Mouse (Mus musculus) liver, embryonic 11.5 days (tissue): ENCODE data around the gene Zfp618. TPM values are rescaled to one million over a fixed set of nuclear protein-coding genes. Genes with fewer than 3 reads are reported as not detected.
A peak's percentile ranks its signal among the peaks of the same experiment; 100 is the strongest.

Source experiments
- ATAC-seq: fragments of 200-750 bp; cut with Nextera tagmentation; replicated peaks from 2 replicates; pipeline ENCODE4 v1.8.0; 2017; ENCODE audit warnings: moderate number of reproducible peaks, mild to moderate bottlenecking, moderate TSS enrichment, moderate library complexity; ENCODE audit not compliant: low FRiP score
- DNase-seq: peaks from one replicate; pipeline ENCODE4 v3.0.0-alpha.2; 2017; ENCODE audit warnings: low spot score
- H3K27ac ChIP-seq: fragments of 300-500 bp; sonication (generic); 2 replicates; pipeline ENCODE4 v1.5.1; 2014; ENCODE audit warnings: mild to moderate bottlenecking, low read depth, low read length, control low read depth
- H3K27me3 ChIP-seq: fragments of 300-500 bp; sonication (generic); replicated peaks from 2 replicates; pipeline ENCODE4 v1.6.1; 2014; ENCODE audit warnings: low read length, mixed read lengths; ENCODE audit not compliant: control insufficient read depth, insufficient read depth
- H3K36me3 ChIP-seq: fragments of 300-500 bp; sonication (generic); 2 replicates; pipeline ENCODE4 v1.6.1; 2014; ENCODE audit warnings: mild to moderate bottlenecking, low read length, moderate library complexity, mixed read lengths; ENCODE audit not compliant: control insufficient read depth, insufficient read depth
- H3K4me1 ChIP-seq: fragments of 300-500 bp; sonication (generic); replicated peaks from 2 replicates; pipeline ENCODE4 v1.6.1; 2014; ENCODE audit warnings: low read length, mixed read lengths; ENCODE audit not compliant: control insufficient read depth, insufficient read depth
- H3K4me2 ChIP-seq: fragments of 300-500 bp; sonication (generic); 2 replicates; pipeline ENCODE4 v1.6.1; 2014; ENCODE audit warnings: mild to moderate bottlenecking, control low read depth, moderate library complexity
- H3K4me3 ChIP-seq: fragments of 300-500 bp; sonication (generic); 2 replicates; pipeline ENCODE4 v1.5.1; 2014; ENCODE audit warnings: low read depth, low read length, control low read depth
- H3K9ac ChIP-seq: fragments of 300-500 bp; sonication (generic); 2 replicates; pipeline ENCODE4 v1.6.1; 2014; ENCODE audit warnings: low read depth, low read length, control low read depth
- H3K9me3 ChIP-seq: fragments of 300-500 bp; sonication (generic); 2 replicates; pipeline ENCODE4 v1.6.1; 2016; ENCODE audit warnings: low read length, inconsistent platforms, mixed read lengths; ENCODE audit not compliant: control insufficient read depth
- WGBS: fragments of 180-500 bp; shearing (Covaris S2); extraction: QIAGEN DNeasy Blood & Tissue Kit; methylation state at CpG from one replicate; pipeline ENCODE4 v1.1.7; 2014; 5-methylcytosine and 5-hydroxymethylcytosine counted together
- polyA plus RNA-seq: library from polyadenylated mRNA; unstranded; fragments of >200 nt; fragmentation: Nextera tagmentation; extraction: Ambion mirVana; gene quantifications from 2 replicates; pipeline ENCODE4 v1.2.1, GENCODE M21; 2014

The Zfp618 gene
- polyA plus RNA-seq, 1 experiment from 2014 or later = 12.9 TPM

GRCm38 (mm10) chr4:63156726-63157634, 191.6 kb downstream of the Zfp618 start:
- DNase-seq (no peak), ATAC-seq (peak; percentile 74)
- Histone ChIP-seq H3K4me2 (no peak overlapping the region), H3K9ac (no peak overlapping the region), H3K27ac (peak overlapping the region; percentile 62), H3K4me3 (no peak overlapping the region), H3K27me3 (no peaks in the 10 kb centered on the region), H3K36me3 (no peaks in the 10 kb centered on the region), H3K9me3 (no peaks in the 10 kb centered on the region), H3K4me1 (0 out of 2 replicates have a peak, but pooled peaks cover 2% of the 10 kb centered on the region)
- WGBS = 49% methylated on average over 8 of the region's 8 CpGs

GRCm38 (mm10) chr4:63158192-63158591, 192.8 kb downstream of the Zfp618 start:
- ATAC-seq = no peak
- no peak overlapping the region for H3K27ac ChIP-seq
- 83% methylated on average over 7 of the region's 7 CpGs for WGBS
- H3K36me3 ChIP-seq = no peaks in the 10 kb centered on the region
- 0 out of 2 replicates have a peak, but pooled peaks cover 2% of the 10 kb centered on the region for H3K4me1 ChIP-seq
- no peak overlapping the region for H3K4me3 ChIP-seq
- no peaks in the 10 kb centered on the region for H3K27me3 ChIP-seq
- H3K9ac ChIP-seq = no peak overlapping the region
- no peak overlapping the region for H3K4me2 ChIP-seq
- DNase-seq = no peak
- H3K9me3 ChIP-seq = no peaks in the 10 kb centered on the region

GRCm38 (mm10) chr4:63158961-63159592, 193.7 kb downstream of the Zfp618 start:
- H3K27me3 ChIP-seq = no peaks in the 10 kb centered on the region
- peak; percentile 44 for ATAC-seq
- H3K36me3 ChIP-seq = no peaks in the 10 kb centered on the region
- H3K4me3 ChIP-seq = no peak overlapping the region
- WGBS = 17% methylated on average over 5 of the region's 5 CpGs
- DNase-seq = peak; percentile 71
- H3K9ac ChIP-seq = no peak overlapping the region
- no peaks in the 10 kb centered on the region for H3K9me3 ChIP-seq
- no peak overlapping the region for H3K27ac ChIP-seq
- no peak overlapping the region for H3K4me2 ChIP-seq
- H3K4me1 ChIP-seq = 0 out of 2 replicates have a peak, but pooled peaks cover 2% of the 10 kb centered on the region

- no peak overlapping the region for H3K4me2 ChIP-seq
- no peak overlapping the region for H3K27ac ChIP-seq
- H3K9ac ChIP-seq = no peak overlapping the region
- 73% methylated on average over 4 of the region's 4 CpGs for WGBS
- no peak overlapping the region for H3K4me3 ChIP-seq
- ATAC-seq (no peak), DNase-seq (no peak)
- H3K4me1 ChIP-seq = no peaks in the 10 kb centered on the region
- 0 out of 2 replicates have a peak, but pooled peaks cover 3% of the 10 kb centered on the region for H3K27me3 ChIP-seq
- H3K9me3 ChIP-seq = no peaks in the 10 kb centered on the region
- H3K36me3 ChIP-seq = no peaks in the 10 kb centered on the region
These were observed 200.3 kb downstream of the Zfp618 start for GRCm38 (mm10) chr4:63165636-63166035.

- 75% methylated on average over 5 of the region's 5 CpGs for WGBS
- ATAC-seq = no peak
- no peak overlapping the region for H3K27ac ChIP-seq
These were observed 200.9 kb downstream of the Zfp618 start for GRCm38 (mm10) chr4:63166323-63166722.

GRCm38 (mm10) chr4:63170061-63170460, 204.7 kb downstream of the Zfp618 start:
- 84% methylated on average over 4 of the region's 4 CpGs for WGBS
- no peak overlapping the region for H3K4me2 ChIP-seq
- H3K36me3 ChIP-seq = no peaks in the 10 kb centered on the region
- no peak overlapping the region for H3K9ac ChIP-seq
- peaks cover 8% of the 10 kb centered on the region; the same call in 1 of the 2 replicates for H3K27me3 ChIP-seq
- H3K4me3 ChIP-seq = no peak overlapping the region
- DNase-seq (no peak), ATAC-seq (no peak)
- H3K27ac ChIP-seq = no peak overlapping the region
- no peaks in the 10 kb centered on the region for H3K4me1 ChIP-seq
- H3K9me3 ChIP-seq = no peaks in the 10 kb centered on the region

More at GRCm38 (mm10) chr4:63166323-63166722, 200.9 kb downstream of the Zfp618 start:
- H3K27me3 ChIP-seq = peaks cover 7% of the 10 kb centered on the region; the same call in 1 of the 2 replicates
- H3K9me3 ChIP-seq = no peaks in the 10 kb centered on the region
- H3K4me2 ChIP-seq = no peak overlapping the region
- no peak overlapping the region for H3K4me3 ChIP-seq
- no peak for DNase-seq
- no peaks in the 10 kb centered on the region for H3K36me3 ChIP-seq
- H3K4me1 ChIP-seq = no peaks in the 10 kb centered on the region
- H3K9ac ChIP-seq = no peak overlapping the region

GRCm38 (mm10) chr4:63171122-63171521, 205.7 kb downstream of the Zfp618 start:
- H3K27me3 ChIP-seq = peaks cover 8% of the 10 kb centered on the region; the same call in 1 of the 2 replicates
- ATAC-seq (no peak), DNase-seq (no peak)
- H3K4me1 ChIP-seq = no peaks in the 10 kb centered on the region
- WGBS = 40% methylated on average over 24 of the region's 24 CpGs
- peak overlapping the region; percentile 54 for H3K4me2 ChIP-seq
- H3K4me3 ChIP-seq = peak overlapping the region; percentile 40
- no peaks in the 10 kb centered on the region for H3K36me3 ChIP-seq
- H3K9me3 ChIP-seq = no peaks in the 10 kb centered on the region
- H3K27ac ChIP-seq = peak overlapping the region; percentile 25; the same call in 1 of the 2 replicates
- H3K9ac ChIP-seq = no peak overlapping the region

- no peak for DNase-seq
- peak; percentile 66 for ATAC-seq
- Histone ChIP-seq H3K36me3 (no peaks in the 10 kb centered on the region), H3K4me3 (peak within 1 kb of the TSS; percentile 40), H3K4me2 (peak within 1 kb of the TSS; percentile 54), H3K9ac (no peak within 1 kb of the TSS), H3K27me3 (peaks cover 8% of the 10 kb centered on the region; the same call in 1 of the 2 replicates), H3K9me3 (no peaks in the 10 kb centered on the region), H3K27ac (peak within 1 kb of the TSS; percentile 25; the same call in 1 of the 2 replicates), H3K4me1 (no peaks in the 10 kb centered on the region)
- 55% methylated on average over 4 of the region's 4 CpGs for WGBS
These were observed 206.8 kb downstream of the Zfp618 start, which contains the start of gene Kif12 for GRCm38 (mm10) chr4:63171969-63172685. Gene Kif12, minus strand, starts transcription at chr4:63172131.
